Mouse (Mus musculus) limb, embryonic 10.5 days (tissue): ENCODE results near the gene Zbtb3. TPM values are rescaled to one million over a fixed set of nuclear protein-coding genes. Genes with fewer than 3 reads are reported as not detected.
A peak's percentile ranks its signal among the peaks of the same experiment; 100 is the strongest.

Experiments used
- DNase-seq: peaks from one replicate; pipeline ENCODE4 v3.0.0-alpha.2; 2017; ENCODE audit warnings: low spot score
- H3K27ac ChIP-seq: fragments of 300-500 bp; sonication (generic); 2 replicates; pipeline ENCODE4 v1.5.1; 2016; ENCODE audit warnings: mild to moderate bottlenecking
- H3K27me3 ChIP-seq: fragments of 300-500 bp; sonication (generic); 2 replicates; pipeline ENCODE4 v1.6.1; 2016; ENCODE audit warnings: low read depth, mild to moderate bottlenecking; ENCODE audit not compliant: poor library complexity, severe bottlenecking
- H3K36me3 ChIP-seq: fragments of 300-500 bp; sonication (generic); 2 replicates; pipeline ENCODE4 v1.6.1; 2016; ENCODE audit warnings: mild to moderate bottlenecking, moderate library complexity
- H3K4me1 ChIP-seq: fragments of 300-500 bp; sonication (generic); 2 replicates; pipeline ENCODE4 v1.6.1; 2016
- H3K4me3 ChIP-seq: fragments of 300-500 bp; sonication (generic); 2 replicates; pipeline ENCODE4 v1.5.1; 2016; ENCODE audit warnings: mild to moderate bottlenecking, moderate library complexity
- H3K9me3 ChIP-seq: fragments of 300-500 bp; sonication (generic); replicated peaks from 2 replicates; pipeline ENCODE4 v1.6.1; 2016; ENCODE audit warnings: mild to moderate bottlenecking
- WGBS: fragments of 180-500 bp; shearing (Covaris S2); methylation state at CpG from one replicate; pipeline ENCODE4 v1.1.7; 2016; 5-methylcytosine and 5-hydroxymethylcytosine counted together
- polyA plus RNA-seq: library from polyadenylated mRNA; unstranded; fragments of >200 nt; fragmentation: Nextera tagmentation; extraction: Ambion mirVana; gene quantifications from 2 replicates; pipeline ENCODE4 v1.2.1, GENCODE M21; 2016

Zbtb3 gene
- polyA plus RNA-seq, 1 experiment from 2014 or later: 6.1 TPM

DNA sequence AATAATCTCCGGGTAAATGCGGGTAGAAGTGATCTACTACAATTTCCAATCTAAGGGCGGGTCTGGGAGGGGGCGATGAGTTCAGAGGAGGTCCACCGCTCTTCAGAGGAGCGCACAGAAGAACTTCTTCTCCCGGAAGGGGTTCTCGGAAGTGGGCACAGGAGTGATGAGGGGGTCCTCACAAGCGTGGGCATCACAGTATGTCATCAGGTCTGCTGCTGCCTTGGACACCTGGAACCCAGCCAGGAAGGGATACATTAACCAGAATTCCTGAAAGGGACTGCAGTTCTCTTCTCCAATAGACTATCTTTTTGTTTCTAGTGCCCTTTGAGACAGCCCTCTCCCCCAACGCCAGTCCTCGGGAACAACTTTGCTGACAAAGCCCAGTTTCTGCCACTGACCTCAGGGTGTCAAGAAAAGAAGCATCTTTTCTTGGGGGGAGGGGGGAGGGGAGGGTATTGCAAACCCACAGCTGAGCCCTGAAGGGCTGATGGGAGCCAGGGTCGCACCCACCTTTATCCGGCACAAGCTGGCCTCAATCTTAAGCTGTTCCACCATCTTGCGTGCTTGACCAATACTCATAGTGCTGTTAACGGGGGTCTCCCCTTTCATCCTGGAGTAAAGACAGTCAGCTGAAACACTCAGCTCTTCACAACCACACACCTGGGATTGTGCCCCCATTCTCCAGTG is 35.8 kb downstream of the Zbtb3 start:
- no peaks in the 10 kb centered on the region for H3K27me3 ChIP-seq
- H3K4me1 ChIP-seq: peaks cover 41% of the 10 kb centered on the region
- H3K9me3 ChIP-seq: no peaks in the 10 kb centered on the region
- 23% methylated on average over 15 of the region's 15 CpGs for WGBS
- peak overlapping the region; percentile 57 for H3K4me3 ChIP-seq
- peak; percentile 58 for DNase-seq
- peaks cover 52% of the 10 kb centered on the region for H3K36me3 ChIP-seq
- H3K27ac ChIP-seq: peak overlapping the region; percentile 94

DNA sequence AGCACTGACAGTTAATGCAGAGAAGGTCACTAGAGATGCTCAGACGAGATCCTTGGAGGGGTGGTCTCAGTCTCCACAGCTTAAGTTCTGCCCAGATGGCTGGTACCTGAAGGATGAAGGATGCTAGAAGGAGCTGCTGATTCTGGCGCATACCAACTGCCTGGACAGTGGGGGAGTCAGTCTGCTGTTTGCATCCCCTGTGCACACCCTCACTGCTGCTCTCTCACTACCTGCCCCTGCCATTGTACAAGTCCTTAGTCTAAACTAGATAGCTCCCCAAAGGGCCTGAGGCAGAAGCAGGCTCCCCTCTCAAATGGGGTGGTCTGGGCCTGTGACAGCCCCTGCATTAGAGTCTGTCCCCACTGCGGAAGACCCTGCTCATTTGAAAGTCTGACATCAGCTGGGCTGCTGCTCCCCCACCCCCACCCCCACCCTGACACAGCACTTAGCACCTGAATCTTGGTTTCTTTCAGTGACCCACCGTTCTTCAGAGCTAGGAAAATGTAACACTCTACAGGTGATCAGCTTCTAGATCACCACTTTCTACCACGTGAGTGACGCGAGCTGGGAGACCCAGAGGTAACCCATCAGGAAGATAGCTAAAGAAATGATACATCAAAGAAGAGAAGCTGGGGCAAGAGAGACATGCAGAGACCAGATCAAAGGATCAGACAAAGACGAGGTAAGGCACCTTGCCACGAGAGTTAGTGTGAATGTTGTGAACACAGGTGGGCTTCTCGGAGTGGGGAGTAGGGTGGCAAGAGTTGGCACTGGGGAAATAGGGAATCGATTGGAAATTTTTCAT is 37.0 kb downstream of the Zbtb3 start, which contains the start of gene Gng3:
Gene Gng3, minus strand, starts transcription at position 92 of the 805 bp plus-strand sequence.
- H3K27me3 ChIP-seq: no peaks in the 10 kb centered on the region
- DNase-seq: no peak
- peak within 1 kb of the TSS; percentile 57 for H3K4me3 ChIP-seq
- H3K4me1 ChIP-seq: peaks cover 41% of the 10 kb centered on the region
- WGBS: 41% methylated on average over 11 of the region's 11 CpGs
- H3K27ac ChIP-seq: peak within 1 kb of the TSS; percentile 94
- peaks cover 41% of the 10 kb centered on the region for H3K36me3 ChIP-seq
- H3K9me3 ChIP-seq: no peaks in the 10 kb centered on the region

DNA sequence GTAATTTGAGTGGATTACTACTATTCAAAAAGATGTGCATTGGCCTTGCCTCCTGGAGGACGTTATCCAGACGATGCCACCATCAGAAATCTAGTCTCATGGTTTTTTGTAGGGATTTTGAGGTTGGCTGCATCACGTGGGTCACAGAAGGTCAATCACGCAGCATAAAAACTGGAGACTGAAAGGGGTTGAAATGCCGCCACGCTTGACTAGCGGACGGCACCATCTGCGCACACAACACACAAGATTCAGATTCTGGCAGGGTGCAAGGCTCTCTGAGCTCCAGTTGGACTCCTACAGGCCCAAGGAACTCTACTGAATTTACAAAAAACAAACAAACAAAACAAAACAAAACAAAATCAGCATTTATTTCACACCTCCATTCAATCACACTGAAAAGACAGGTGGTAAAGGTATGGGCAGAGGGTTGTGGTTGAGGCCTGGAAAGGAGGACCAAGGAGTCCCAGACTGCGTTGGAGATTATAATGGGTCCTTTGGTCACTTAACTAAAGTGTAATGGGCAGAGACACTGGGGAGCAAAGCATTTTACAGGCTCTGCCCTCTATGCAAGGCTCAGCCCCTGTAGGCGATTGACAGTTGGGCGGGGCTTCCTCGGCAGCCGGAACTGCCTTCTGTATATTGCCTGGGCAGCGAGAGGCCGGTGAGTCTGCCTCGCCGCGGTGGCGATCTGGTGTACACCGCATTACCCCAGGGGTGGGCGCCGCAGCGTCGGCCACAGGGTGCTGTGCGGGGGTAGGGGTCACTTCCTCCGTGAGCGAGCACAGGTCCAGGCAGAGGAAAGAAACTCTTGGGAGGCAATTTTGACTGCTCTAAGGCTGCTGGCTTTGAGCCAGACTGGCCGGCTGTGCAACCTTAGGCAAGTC is 37.8 kb downstream of the Zbtb3 start:
- H3K27ac ChIP-seq: peak overlapping the region; percentile 73

DNA sequence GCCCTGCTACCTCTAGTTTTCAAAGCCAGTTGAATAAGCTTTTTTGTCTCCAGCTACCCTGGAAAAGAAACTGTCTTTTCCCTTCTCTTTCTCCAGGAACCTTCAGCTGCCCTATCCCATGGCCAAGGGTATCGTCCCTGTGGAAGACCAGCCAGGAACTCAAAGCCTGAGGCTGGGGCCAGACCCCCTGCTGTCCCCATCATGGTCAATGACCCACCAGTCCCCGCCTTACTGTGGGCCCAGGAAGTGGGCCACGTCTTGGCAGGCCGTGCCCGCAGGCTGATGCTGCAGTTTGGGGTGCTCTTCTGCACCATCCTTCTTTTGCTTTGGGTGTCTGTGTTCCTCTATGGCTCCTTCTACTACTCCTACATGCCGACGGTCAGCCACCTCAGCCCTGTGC is 38.7 kb downstream of the Zbtb3 start:
- H3K36me3 ChIP-seq: peaks cover 33% of the 10 kb centered on the region
- WGBS: 95% methylated on average over 7 of the region's 7 CpGs
- no peak overlapping the region for H3K27ac ChIP-seq
- DNase-seq: no peak
- H3K4me1 ChIP-seq: peaks cover 41% of the 10 kb centered on the region
- peak overlapping the region; percentile 53 for H3K4me3 ChIP-seq
- H3K9me3 ChIP-seq: no peaks in the 10 kb centered on the region
- no peaks in the 10 kb centered on the region for H3K27me3 ChIP-seq

More for the DNA sequence above, 37.8 kb downstream of the Zbtb3 start:
- Histone ChIP-seq H3K9me3 (no peaks in the 10 kb centered on the region), H3K27me3 (no peaks in the 10 kb centered on the region), H3K4me3 (peak overlapping the region; percentile 53), H3K36me3 (peaks cover 36% of the 10 kb centered on the region), H3K4me1 (peaks cover 41% of the 10 kb centered on the region)
- 22% methylated on average over 29 of the region's 29 CpGs for WGBS
- DNase-seq: peak; percentile 65

DNA sequence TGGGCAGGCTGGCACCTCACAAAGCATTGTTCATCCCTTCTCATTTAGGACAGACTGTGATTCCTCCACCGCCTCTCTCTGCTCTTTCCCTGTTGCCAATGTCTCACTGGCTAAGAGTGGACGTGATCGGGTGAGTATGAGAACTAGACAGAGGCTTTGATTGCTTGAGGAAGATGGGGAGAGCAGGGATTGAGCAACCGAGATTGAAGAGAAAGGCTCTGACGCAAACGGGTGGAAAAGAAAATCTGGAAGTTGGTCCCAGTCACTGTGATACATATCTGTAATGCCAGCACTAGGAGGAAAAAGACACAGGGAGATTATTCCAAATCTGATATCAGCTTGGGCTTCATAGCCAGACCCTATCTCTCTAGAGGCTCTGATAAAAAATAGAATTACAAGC is 40.6 kb downstream of the Zbtb3 start:
- 87% methylated on average over 6 of the region's 6 CpGs for WGBS
- DNase-seq: no peak
- H3K36me3 ChIP-seq: peaks cover 49% of the 10 kb centered on the region

DNA sequence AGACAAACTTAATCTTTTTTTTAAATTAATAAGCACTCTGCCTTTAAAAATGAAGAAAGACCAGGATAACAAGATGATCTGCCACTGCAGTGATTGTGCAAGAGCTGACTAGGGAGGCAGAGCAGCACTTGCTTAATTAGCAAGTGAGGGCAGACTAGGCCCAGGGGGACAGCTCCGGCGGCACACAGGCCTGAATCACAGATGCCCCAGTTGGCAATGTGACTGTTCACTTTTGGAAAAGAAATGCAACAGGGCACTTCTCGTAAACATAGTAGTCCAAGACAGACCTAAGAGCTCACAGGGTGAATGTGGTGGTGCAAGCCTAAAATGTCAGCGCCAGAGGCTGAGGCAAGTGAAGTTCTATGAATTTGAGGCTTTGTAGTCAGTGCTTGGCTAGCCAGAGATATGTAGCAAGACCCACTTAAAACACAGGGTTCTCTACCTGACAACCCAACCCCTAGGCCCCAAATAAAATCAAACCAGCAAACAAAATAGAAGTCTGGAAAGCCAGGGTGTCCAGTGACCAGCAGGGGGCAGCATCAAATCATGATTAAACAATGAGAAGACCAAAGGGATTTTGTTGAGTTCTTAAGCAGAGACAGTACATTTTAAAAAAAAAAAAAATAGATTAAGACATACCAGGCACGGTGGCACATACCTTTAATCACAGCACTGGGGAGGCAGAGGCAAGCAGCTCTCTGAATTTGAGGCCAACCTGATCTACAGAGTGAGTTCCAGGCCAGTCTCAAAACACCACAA is 42.2 kb downstream of the Zbtb3 start:
- peaks cover 16% of the 10 kb centered on the region for H3K4me1 ChIP-seq
- no peaks in the 10 kb centered on the region for H3K27me3 ChIP-seq
- no peak overlapping the region for H3K27ac ChIP-seq
- peak; percentile 77 for DNase-seq
- H3K9me3 ChIP-seq: no peaks in the 10 kb centered on the region
- H3K36me3 ChIP-seq: peaks cover 57% of the 10 kb centered on the region
- 70% methylated on average over 5 of the region's 5 CpGs for WGBS
- no peak overlapping the region for H3K4me3 ChIP-seq

More for the DNA sequence above, 40.6 kb downstream of the Zbtb3 start:
- Histone ChIP-seq H3K27ac (no peak overlapping the region), H3K4me3 (no peak overlapping the region), H3K27me3 (no peaks in the 10 kb centered on the region), H3K4me1 (peaks cover 31% of the 10 kb centered on the region), H3K9me3 (no peaks in the 10 kb centered on the region)

DNA sequence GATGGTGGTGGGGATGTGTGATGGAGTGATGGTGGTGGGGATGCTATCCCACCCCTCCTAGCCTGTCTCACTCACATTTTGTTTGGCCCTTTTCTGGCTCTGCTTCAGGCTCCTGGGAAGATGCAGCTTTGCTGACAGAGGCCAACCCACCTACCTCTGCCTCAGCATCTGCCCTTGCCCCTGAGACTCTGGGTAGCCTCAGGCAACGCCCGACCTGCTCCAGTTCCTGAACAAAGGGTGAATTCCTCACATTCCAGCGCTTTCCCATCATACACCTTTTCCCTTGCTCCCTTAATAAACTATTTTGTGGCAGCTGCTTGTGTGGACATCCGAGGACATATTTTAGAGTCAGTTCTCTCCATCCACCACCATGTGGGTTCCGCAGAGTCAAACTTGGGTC is 46.0 kb downstream of the Zbtb3 start:
- Histone ChIP-seq H3K4me3 (no peak overlapping the region), H3K36me3 (peaks cover 37% of the 10 kb centered on the region), H3K9me3 (no peaks in the 10 kb centered on the region), H3K27me3 (no peaks in the 10 kb centered on the region), H3K27ac (no peak overlapping the region), H3K4me1 (peaks cover 15% of the 10 kb centered on the region)
- 77% methylated on average over 5 of the region's 5 CpGs for WGBS
- DNase-seq: no peak

DNA sequence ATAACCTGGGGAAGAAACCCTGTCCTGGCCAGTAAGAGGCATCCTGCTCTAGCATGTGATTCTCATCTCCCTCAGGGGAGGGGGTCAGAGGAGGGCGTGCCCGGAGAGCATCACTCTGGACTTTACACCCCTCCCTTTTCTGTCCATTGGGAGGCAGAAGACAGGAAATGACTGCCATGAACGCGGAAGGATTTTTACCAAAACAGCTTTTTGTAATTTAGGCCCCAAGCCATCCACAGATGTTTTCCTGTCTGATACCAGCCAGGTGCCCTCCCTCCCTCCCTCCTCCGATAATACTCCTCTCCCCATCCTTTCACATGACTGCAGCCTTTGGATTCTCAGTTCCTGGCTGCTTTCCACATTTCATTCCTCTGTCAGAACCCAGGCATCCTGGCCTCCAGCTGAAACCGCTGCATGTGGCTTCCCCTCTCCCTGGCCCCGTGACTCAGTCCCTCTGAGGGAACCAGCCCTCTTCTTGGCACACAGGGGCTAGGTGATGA is 48.1 kb downstream of the Zbtb3 start, which contains the start of gene Lrrn4cl:
Gene Lrrn4cl, plus strand, starts transcription at position 367 of the 500 bp plus-strand sequence.
- H3K9me3 ChIP-seq: no peaks in the 10 kb centered on the region
- WGBS: 28% methylated on average over 7 of the region's 7 CpGs
- H3K27me3 ChIP-seq: no peaks in the 10 kb centered on the region
- DNase-seq: no peak
- peaks cover 15% of the 10 kb centered on the region for H3K4me1 ChIP-seq
- 0 out of 2 replicates have a peak within 1 kb of the TSS, but pooled peaks have one; percentile 3 for H3K4me3 ChIP-seq
- H3K27ac ChIP-seq: 0 out of 2 replicates have a peak within 1 kb of the TSS, but pooled peaks have one; percentile 46
- H3K36me3 ChIP-seq: peaks cover 33% of the 10 kb centered on the region

DNA sequence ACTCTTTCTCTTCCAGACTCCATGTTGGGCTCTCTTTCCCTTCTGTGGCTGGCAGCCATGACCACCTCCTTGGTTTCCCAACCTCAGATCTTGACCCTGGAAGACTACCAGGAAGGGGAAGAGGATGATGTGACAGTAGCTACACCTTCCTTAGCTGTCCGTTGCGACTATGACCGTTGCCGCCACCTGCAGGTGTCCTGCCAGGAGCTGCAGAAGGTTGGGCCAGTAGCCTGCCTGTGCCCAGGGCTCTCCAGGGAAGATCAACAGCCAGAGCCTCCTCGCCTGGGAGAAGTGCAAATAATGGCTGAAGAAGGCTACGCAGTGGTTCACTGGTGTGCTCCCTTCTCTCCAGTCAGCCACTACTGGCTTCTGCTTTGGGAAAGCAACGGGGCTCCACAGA is 49.3 kb downstream of the Zbtb3 start:
- Histone ChIP-seq H3K36me3 (peaks cover 21% of the 10 kb centered on the region), H3K9me3 (no peaks in the 10 kb centered on the region), H3K4me3 (no peak overlapping the region), H3K27ac (0 out of 2 replicates have a peak overlapping the region, but pooled peaks have one; percentile 27), H3K4me1 (peaks cover 15% of the 10 kb centered on the region), H3K27me3 (no peaks in the 10 kb centered on the region)
- WGBS: 57% methylated on average over 7 of the region's 7 CpGs
- DNase-seq: no peak

DNA sequence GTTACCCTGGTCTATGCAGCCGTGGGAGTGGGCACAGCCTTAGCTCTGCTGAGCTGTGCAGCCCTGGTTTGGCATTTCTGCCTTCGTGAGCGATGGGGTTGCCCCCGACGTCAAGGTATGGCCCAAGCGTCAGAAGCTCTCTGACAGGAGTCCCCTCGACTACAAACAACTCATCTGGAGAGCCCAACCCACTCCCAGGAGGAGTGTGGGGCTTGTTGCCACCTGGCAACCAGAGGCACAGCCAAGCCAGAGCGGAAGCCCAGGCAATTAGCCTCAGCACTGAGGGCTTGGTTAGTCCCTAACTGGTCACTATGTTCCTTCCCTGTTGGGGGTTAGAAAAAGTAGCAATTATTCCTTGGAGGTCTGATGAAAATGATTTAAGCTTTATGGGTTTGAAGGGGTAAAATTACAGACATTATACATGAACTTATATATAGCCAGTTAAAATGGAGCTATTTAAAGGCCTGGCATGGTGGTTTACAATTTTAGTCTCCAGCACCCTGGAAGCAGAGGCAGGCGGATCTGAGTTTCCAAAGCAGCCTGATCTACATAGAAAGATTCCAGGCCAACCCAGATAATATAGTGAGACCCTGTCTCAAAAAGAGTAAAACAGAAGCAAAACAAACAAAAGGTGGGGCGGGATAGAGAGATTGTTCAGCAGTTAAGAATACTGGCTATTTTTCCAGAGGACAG is 50.0 kb downstream of the Zbtb3 start:
- Histone ChIP-seq H3K27me3 (no peaks in the 10 kb centered on the region), H3K9me3 (no peaks in the 10 kb centered on the region), H3K27ac (0 out of 2 replicates have a peak overlapping the region, but pooled peaks have one; percentile 27), H3K4me3 (no peak overlapping the region), H3K36me3 (peaks cover 14% of the 10 kb centered on the region), H3K4me1 (peaks cover 15% of the 10 kb centered on the region)
- DNase-seq: no peak
- 54% methylated on average over 10 of the region's 10 CpGs for WGBS

DNA sequence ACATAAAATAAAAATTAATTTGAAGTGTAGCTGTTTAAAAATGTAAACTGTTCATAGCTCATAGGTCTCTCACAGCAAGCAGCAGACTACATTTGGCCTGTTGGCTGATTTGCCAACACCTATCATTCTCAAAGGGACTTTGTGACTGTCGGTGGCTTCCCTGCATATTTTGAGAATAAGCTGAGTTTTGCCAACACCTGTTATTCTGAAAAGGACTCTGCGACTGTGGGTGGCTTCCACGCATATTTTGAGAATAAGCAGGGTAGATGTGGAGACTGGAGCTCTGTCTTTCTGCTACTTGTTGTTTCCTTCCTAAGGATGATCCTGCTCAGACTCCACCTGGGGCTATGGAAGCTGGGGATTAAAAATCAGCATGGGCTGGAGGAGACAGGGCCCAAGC is 50.8 kb downstream of the Zbtb3 start:
- WGBS: 91% methylated on average over 3 of the region's 3 CpGs
- Histone ChIP-seq H3K4me1 (peaks cover 15% of the 10 kb centered on the region), H3K27me3 (no peaks in the 10 kb centered on the region), H3K36me3 (peaks cover 7% of the 10 kb centered on the region; the same call in 1 of the 2 replicates), H3K4me3 (no peak overlapping the region), H3K27ac (no peak overlapping the region), H3K9me3 (no peaks in the 10 kb centered on the region)
- no peak for DNase-seq
